In the genomic region with DNA sequence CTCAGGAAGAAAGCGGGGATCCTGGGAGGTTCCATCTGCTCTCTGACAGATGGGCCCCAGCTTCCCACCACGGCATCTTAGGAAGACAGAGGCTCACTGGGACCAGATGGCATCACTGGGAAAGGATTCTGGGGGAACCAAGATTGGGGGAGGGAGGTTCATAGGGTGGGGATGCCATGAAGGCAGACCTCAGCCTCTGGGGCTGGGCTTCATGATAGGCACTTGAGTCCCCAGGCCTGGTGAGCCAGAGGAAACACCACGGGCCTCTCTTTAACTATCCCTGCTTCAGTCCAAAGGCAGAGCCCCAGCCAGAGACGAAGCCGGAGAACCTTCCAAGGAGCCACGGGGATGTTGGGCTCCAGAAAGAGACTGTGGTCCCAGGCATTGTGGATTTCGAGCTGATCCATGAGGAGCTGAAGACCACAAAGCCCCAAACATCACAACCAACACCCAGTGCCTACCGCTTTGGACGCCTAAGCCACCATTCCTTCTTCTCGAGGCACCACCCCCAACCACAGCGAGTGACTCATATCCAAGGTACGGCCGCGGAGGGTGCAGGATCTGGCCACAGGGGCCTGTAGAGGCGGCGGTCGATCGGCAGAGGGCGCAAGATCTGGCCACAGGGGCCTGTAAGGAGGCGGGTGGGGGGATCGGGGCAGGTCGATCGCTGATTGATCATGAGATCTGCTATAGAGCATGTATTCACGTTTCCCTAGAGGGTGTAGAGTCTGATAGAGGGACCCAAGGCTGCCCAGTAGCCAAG, we compare ENCODE assay signal across 10 mouse cellular contexts. TPM values are rescaled to one million over a fixed set of nuclear protein-coding genes. Genes with fewer than 3 reads are reported as not detected.
DNase-seq lines count a peak whose midpoint lies in the region; ATAC-seq lines count a peak whose summit lies in the region.
"Had no signal": no experiment of that assay in that cellular context is flagged by ENCODE, and none has a peak within 500 bp of the region (broad histone marks: within the 10 kb centered on the region; RNA-seq: fewer than 3 reads in every experiment).

No protein-coding gene starts in this region.

- no peak overlapping the region for H3K27ac ChIP-seq in heart, embryonic 16.5 days (ENCODE audit: low read length)

- intact Hi-C loops in left cerebral cortex, postnatal 4 days (cut with DNase I) = no loop called here

- H3K27me3 ChIP-seq in heart, embryonic 16.5 days (ENCODE audit: control insufficient read depth, insufficient read depth, low read length) = peaks cover 20% of the 10 kb centered on the region

- peak; percentile 93 for ATAC-seq in common myeloid progenitor, adult 5-6 weeks (replicated peaks; ENCODE audit: low read depth, poor library complexity, severe bottlenecking)
- ATAC-seq in heart, embryonic 16.5 days (replicated peaks; ENCODE audit: extremely low read depth, insufficient read depth, low FRiP score) = no peak

- H3K4me2 ChIP-seq in heart, embryonic 16.5 days (ENCODE audit: low read depth, low read length) = peak overlapping the region; percentile 51

- DNase-seq in adrenal gland, adult 18-20 months (ENCODE audit: low spot score in 2 of 2) = peak; percentile 14 to 29
- DNase-seq in adrenal gland, postnatal 4 days (ENCODE audit: low spot score in 2 of 2) = no peak
- DNase-seq in Muller cell, postnatal 12 days (ENCODE audit: inconsistent ontology term) = peak; percentile 69
- DNase-seq in left cerebral cortex, postnatal 4 days = peak; percentile 77
- peak; percentile 25 for DNase-seq in naive thymus-derived CD4-positive, alpha-beta T cell, adult 2 months (ENCODE audit: low read depth)
- DNase-seq in ovary, postnatal 36 days (ENCODE audit: low spot score) = no peak

- peak overlapping the region; percentile 22 for H3K4me3 ChIP-seq in heart, embryonic 16.5 days (ENCODE audit: low read length)
- H3K4me3 ChIP-seq: megakaryocyte, embryonic 14.5 days had no signal

- no peaks in the 10 kb centered on the region for H3K9me3 ChIP-seq in heart, embryonic 16.5 days (replicated peaks; ENCODE audit: control insufficient read depth, low read length)
- H3K9me3 ChIP-seq: megakaryocyte, embryonic 14.5 days had no signal

- WGBS in heart, embryonic 16.5 days = 12% methylated on average over 24 of the region's 24 CpGs

- peak overlapping the region; percentile 25; the same call in 1 of the 2 replicates for H3K9ac ChIP-seq in heart, embryonic 16.5 days (ENCODE audit: low read length)

- peaks cover 4% of the 10 kb centered on the region for H3K4me1 ChIP-seq in heart, embryonic 16.5 days (ENCODE audit: control insufficient read depth, insufficient read depth, low read length)

- H3K36me3 ChIP-seq in heart, embryonic 16.5 days (ENCODE audit: control insufficient read depth, insufficient read depth) = no peaks in the 10 kb centered on the region
- H3K36me3 ChIP-seq: G1E had no signal

RNA-seq across cellular contexts. Expression of a gene that starts 3.9 kb away (rescaled TPM):
- not detected for total RNA-seq in adrenal gland, adult 18-20 months (2021)
- under 1 TPM in 1 of 2 experiments, not detected in 1; 0.23 TPM for total RNA-seq in adrenal gland, postnatal 4 days (2021)
- total RNA-seq in common myeloid progenitor, adult 5-6 weeks (2017) = not detected in 2 replicates
- 34.0 and 89.2 TPM in 2 replicates for polyA plus RNA-seq in heart, embryonic 16.5 days (2015; fragmentation: Nextera tagmentation; extraction: Ambion mirVana)
- under 1 TPM; 0.54 to 0.56 TPM for total RNA-seq in left cerebral cortex, postnatal 4 days (2021)
- total RNA-seq: G1E had no signal
- polyA plus RNA-seq: G1E had no signal

RNA-seq across cellular contexts. Expression of a gene that starts 28.1 kb away (rescaled TPM):
- 10 to 100 TPM; 73.9 to 83.4 TPM for total RNA-seq in adrenal gland, adult 18-20 months (2021)
- 10 to 100 TPM; 61.8 to 67.6 TPM for total RNA-seq in adrenal gland, postnatal 4 days (2021)
- total RNA-seq in common myeloid progenitor, adult 5-6 weeks (2017) = 26.1 and 42.9 TPM in 2 replicates
- polyA plus RNA-seq in heart, embryonic 16.5 days (2015; fragmentation: Nextera tagmentation; extraction: Ambion mirVana) = 35.5 and 41.1 TPM in 2 replicates
- 10 to 100 TPM; 40.0 to 43.1 TPM for total RNA-seq in left cerebral cortex, postnatal 4 days (2021)
- polyA plus RNA-seq: G1E had no signal

Comparison
In these comparisons a context has a peak if more than half of its experiments do, and no peak if none do; other contexts are left out.
1. DNase-seq: peak in adrenal gland, adult 18-20 months (2 of 2), Muller cell, postnatal 12 days (single experiment), left cerebral cortex, postnatal 4 days (single experiment) and naive thymus-derived CD4-positive, alpha-beta T cell, adult 2 months (single experiment); none in adrenal gland, postnatal 4 days (0 of 2) and ovary, postnatal 36 days (single experiment).